Mouse (Mus musculus): ENCODE measurements around the gene Asrgl1. TPM values are rescaled to one million over a fixed set of nuclear protein-coding genes. Genes with fewer than 3 reads are reported as not detected.

The Asrgl1 gene
- polyA plus RNA-seq (2014; fragmentation: Illumina TruSeq; extraction: RNeasy Lipid Tissue Mini Kit (QIAGEN cat#74804); ENCODE audit: low read depth, low replicate concordance), result 14.8 TPM

DNA sequence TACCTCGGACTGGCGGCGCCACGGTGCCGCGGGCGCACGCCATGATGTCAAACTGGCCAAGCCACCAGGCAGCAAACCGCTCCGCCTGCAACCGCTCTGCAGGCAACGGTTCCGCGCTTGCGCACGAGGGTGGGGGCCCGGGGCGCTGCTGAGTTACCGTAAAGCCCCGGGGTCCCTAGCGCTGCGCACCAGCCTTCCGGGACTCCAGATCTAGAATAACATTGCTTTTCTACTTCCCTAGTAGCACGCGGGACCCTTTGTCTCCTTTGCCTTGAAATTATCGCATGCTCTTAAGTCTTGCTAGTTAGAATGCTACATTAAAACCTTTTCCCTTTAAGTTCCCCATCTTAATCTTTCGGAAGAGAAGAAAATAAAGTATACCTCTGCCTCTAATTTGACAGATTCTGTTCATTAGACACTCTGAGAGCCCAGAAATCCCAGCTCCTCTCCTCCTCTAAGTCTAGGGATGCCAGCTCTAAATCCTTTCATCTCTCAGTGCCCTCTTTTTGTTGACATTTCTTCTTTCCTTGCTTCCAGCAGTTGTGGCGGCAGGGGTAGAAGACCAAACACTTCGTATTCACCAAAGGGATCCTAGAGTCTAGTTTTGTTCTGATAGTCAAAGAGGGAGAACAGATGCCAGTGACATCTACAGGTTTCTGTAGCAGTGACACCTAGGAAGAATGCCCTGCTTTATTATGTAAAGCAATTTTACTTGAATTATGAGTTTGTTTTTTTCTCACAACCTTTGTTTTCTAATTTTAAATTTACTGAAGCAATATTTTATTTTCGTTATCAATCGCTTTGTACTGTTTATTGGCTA is at the start of gene Asrgl1:
Gene Asrgl1, minus strand, starts transcription at position 125 of the 820 bp plus-strand sequence.

DNA sequence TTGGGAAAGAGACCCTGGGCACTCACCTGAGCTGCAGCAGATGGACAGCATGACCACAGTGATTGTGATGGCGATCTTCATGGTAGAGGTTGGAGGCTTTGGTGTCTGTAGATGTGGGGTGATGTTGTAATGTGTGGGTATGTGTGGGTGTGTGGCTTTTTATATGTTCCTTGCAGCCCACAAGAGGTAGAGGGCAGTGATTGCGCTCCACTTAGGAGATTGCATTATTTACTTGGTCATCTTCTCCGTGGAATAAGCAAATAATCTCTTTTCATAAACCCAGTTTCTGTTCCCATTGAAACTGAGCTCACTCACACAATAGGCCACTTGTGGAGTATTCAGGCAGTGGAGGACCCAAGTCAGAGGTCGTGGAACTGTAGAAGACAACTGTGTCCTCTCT is 47.6 kb downstream of the Asrgl1 start, which contains the start of gene Scgb1a1:
Gene Scgb1a1, minus strand, starts transcription at position 138 of the 400 bp plus-strand sequence.

Other genes with a start within 250 kb of the Asrgl1 start
- 7.9 TPM for gene 1810009A15Rik, start 246.8 kb downstream of the Asrgl1 start, polyA plus RNA-seq (2014; fragmentation: Illumina TruSeq; extraction: RNeasy Lipid Tissue Mini Kit (QIAGEN cat#74804); ENCODE audit: low read depth, low replicate concordance)
- gene Gm49416, start 246.7 kb downstream of the Asrgl1 start, polyA plus RNA-seq (2014; fragmentation: Illumina TruSeq; extraction: RNeasy Lipid Tissue Mini Kit (QIAGEN cat#74804); ENCODE audit: low read depth, low replicate concordance), result not detected
- 1.2 TPM for gene Ints5, start 242.6 kb downstream of the Asrgl1 start, polyA plus RNA-seq (2014; fragmentation: Illumina TruSeq; extraction: RNeasy Lipid Tissue Mini Kit (QIAGEN cat#74804); ENCODE audit: low read depth, low replicate concordance)
- 97.8 TPM for gene Ganab, start 237.6 kb downstream of the Asrgl1 start, polyA plus RNA-seq (2014; fragmentation: Illumina TruSeq; extraction: RNeasy Lipid Tissue Mini Kit (QIAGEN cat#74804); ENCODE audit: low read depth, low replicate concordance)
- gene B3gat3, start 215.3 kb downstream of the Asrgl1 start, polyA plus RNA-seq (2014; fragmentation: Illumina TruSeq; extraction: RNeasy Lipid Tissue Mini Kit (QIAGEN cat#74804); ENCODE audit: low read depth, low replicate concordance), result 11.3 TPM
- 3.3 TPM for gene Rom1, start 206.3 kb downstream of the Asrgl1 start, polyA plus RNA-seq (2014; fragmentation: Illumina TruSeq; extraction: RNeasy Lipid Tissue Mini Kit (QIAGEN cat#74804); ENCODE audit: low read depth, low replicate concordance)
- gene Eml3, start 206.1 kb downstream of the Asrgl1 start, polyA plus RNA-seq (2014; fragmentation: Illumina TruSeq; extraction: RNeasy Lipid Tissue Mini Kit (QIAGEN cat#74804); ENCODE audit: low read depth, low replicate concordance), result 7.1 TPM
- 70.1 TPM for gene Mta2, start 193.8 kb downstream of the Asrgl1 start, polyA plus RNA-seq (2014; fragmentation: Illumina TruSeq; extraction: RNeasy Lipid Tissue Mini Kit (QIAGEN cat#74804); ENCODE audit: low read depth, low replicate concordance)
- 2.8 TPM for gene Tut1, start 181.8 kb downstream of the Asrgl1 start, polyA plus RNA-seq (2014; fragmentation: Illumina TruSeq; extraction: RNeasy Lipid Tissue Mini Kit (QIAGEN cat#74804); ENCODE audit: low read depth, low replicate concordance)
- 77.3 TPM for gene Eef1g, start 168.6 kb downstream of the Asrgl1 start, polyA plus RNA-seq (2014; fragmentation: Illumina TruSeq; extraction: RNeasy Lipid Tissue Mini Kit (QIAGEN cat#74804); ENCODE audit: low read depth, low replicate concordance)
- gene Ahnak, start 146.4 kb downstream of the Asrgl1 start, polyA plus RNA-seq (2014; fragmentation: Illumina TruSeq; extraction: RNeasy Lipid Tissue Mini Kit (QIAGEN cat#74804); ENCODE audit: low read depth, low replicate concordance), result 34.2 TPM
- gene Scgb1a1, start 47.7 kb downstream of the Asrgl1 start, polyA plus RNA-seq (2014; fragmentation: Illumina TruSeq; extraction: RNeasy Lipid Tissue Mini Kit (QIAGEN cat#74804); ENCODE audit: low read depth, low replicate concordance), result 1.8 TPM